Mouse (Mus musculus): ENCODE measurements around the gene Ube2j1.

DNA sequence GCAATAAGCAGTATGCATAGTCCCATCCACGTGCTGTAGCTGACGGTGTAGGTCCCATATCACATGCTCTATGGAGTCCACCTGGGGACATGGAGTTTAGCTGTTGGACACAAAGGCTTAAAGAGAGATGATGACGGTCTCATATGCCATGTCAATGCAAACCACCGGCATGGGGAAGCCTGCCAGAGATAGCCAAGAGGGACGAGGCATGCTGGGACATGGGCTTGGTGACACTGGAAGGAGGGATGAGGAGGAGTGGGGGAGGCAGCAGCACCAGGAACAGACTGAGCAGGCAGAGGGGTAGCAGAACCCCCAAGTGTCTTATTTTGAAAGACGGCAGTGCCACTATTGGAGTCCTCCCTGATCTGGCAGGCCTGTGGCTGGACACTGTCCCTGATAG is 36.6 kb downstream of the Ube2j1 start:
- TF ChIP-seq CTCF (IDR thresholded peaks at IDR 0.05; ENCODE audit: low read depth) (no peak), EP300 (IDR thresholded peaks at IDR 0.05; ENCODE audit: low read depth) (no peak)
